Mouse (Mus musculus): Measurements from ENCODE around the gene Plekhg1. TPM values are rescaled to one million over a fixed set of nuclear protein-coding genes. Genes with fewer than 3 reads are reported as not detected.

Gene Plekhg1
- total and polyA plus RNA-seq, 3 experiments: 3.6 to 11.0 (median 7.6) TPM

DNA sequence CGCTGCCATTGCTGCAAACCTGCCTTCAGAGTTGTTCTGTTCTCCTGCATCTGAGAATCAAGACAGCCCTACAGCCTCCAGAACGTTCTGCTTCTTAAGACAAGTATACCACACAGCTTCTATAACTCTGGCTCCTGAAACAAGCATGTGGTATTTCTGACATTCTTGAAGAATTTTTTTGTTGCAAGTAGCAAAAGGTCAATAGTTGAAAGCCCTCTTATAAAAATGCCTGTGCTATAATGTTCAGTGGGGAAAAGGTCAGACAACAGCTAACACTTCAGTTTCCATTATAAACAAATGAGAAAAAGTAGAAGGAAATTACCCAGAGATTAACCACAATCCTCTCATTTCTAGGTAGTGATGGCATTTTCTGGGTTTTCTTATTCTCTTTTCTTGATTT, 34.2 kb downstream of the Plekhg1 start:
- peaks cover 4% of the 10 kb centered on the region for H3K36me3 ChIP-seq (ENCODE audit: control insufficient read depth, insufficient read depth, low read length)
- peaks cover 8% of the 10 kb centered on the region for H3K4me1 ChIP-seq (ENCODE audit: control insufficient read depth, insufficient read depth, low read length)
- DNase-seq: no peak
- no peaks in the 10 kb centered on the region for H3K27me3 ChIP-seq (ENCODE audit: control insufficient read depth, insufficient read depth, low read length)
- TF ChIP-seq POLR2A (IDR thresholded peaks at IDR 0.05; ENCODE audit: insufficient read depth, low read depth, low read length): no peak
- no peak for TF ChIP-seq EP300 (IDR thresholded peaks at IDR 0.05; ENCODE audit: insufficient read depth, low read depth, low read length)
- TF ChIP-seq CTCF (IDR thresholded peaks at IDR 0.05): no peak
- WGBS: 71% methylated on average over 2 of the region's 2 CpGs
- no peak overlapping the region for H3K9ac ChIP-seq (ENCODE audit: low read depth, low read length)
- H3K4me3 ChIP-seq: no peak overlapping the region
- no peaks in the 10 kb centered on the region for H3K79me2 ChIP-seq (replicated peaks; ENCODE audit: control insufficient read depth, insufficient read depth, low read length)
- intact Hi-C loops (cut with DNase I): no loop called here
- H3K27ac ChIP-seq: no peak overlapping the region

GRCm38 (mm10) chr10:3776761-3777160, 36.6 kb downstream of the Plekhg1 start:
- Histone ChIP-seq H3K9ac (ENCODE audit: low read depth, low read length) (no peak overlapping the region), H3K4me3 (no peak overlapping the region), H3K27me3 (ENCODE audit: control insufficient read depth, insufficient read depth, low read length) (no peaks in the 10 kb centered on the region), H3K36me3 (ENCODE audit: control insufficient read depth, insufficient read depth, low read length) (no peaks in the 10 kb centered on the region; the same call in 1 of the 2 replicates), H3K27ac (no peak overlapping the region), H3K4me1 (ENCODE audit: control insufficient read depth, insufficient read depth, low read length) (peaks cover 6% of the 10 kb centered on the region; the same call in 1 of the 2 replicates), H3K79me2 (replicated peaks; ENCODE audit: control insufficient read depth, insufficient read depth, low read length) (no peaks in the 10 kb centered on the region)
- intact Hi-C loops (cut with DNase I): no loop called here
- no peak for TF ChIP-seq CTCF (IDR thresholded peaks at IDR 0.05)
- TF ChIP-seq POLR2A (IDR thresholded peaks at IDR 0.05; ENCODE audit: insufficient read depth, low read depth, low read length): no peak
- no peak for TF ChIP-seq EP300 (IDR thresholded peaks at IDR 0.05; ENCODE audit: insufficient read depth, low read depth, low read length)
- 94% methylated on average over 2 of the region's 2 CpGs for WGBS
- no peak for DNase-seq

- Histone ChIP-seq H3K4me3 (no peak overlapping the region), H3K4me1 (ENCODE audit: control insufficient read depth, insufficient read depth, low read length) (peaks cover 11% of the 10 kb centered on the region), H3K36me3 (ENCODE audit: control insufficient read depth, insufficient read depth, low read length) (peaks cover 15% of the 10 kb centered on the region), H3K9ac (ENCODE audit: low read depth, low read length) (no peak overlapping the region), H3K79me2 (replicated peaks; ENCODE audit: control insufficient read depth, insufficient read depth, low read length) (no peaks in the 10 kb centered on the region), H3K27ac (peak overlapping the region; percentile 29), H3K27me3 (ENCODE audit: control insufficient read depth, insufficient read depth, low read length) (no peaks in the 10 kb centered on the region)
- intact Hi-C loops (cut with DNase I): loop anchor here (5.0 kb wide), 1 partner anchor 43 kb away; the partner anchor contains the start of gene Plekhg1
- WGBS: 38% methylated on average over 4 of the region's 4 CpGs
- DNase-seq: peak in 1 of 2 experiments; percentile 47
- TF ChIP-seq CTCF (IDR thresholded peaks at IDR 0.05): no peak
- no peak for TF ChIP-seq EP300 (IDR thresholded peaks at IDR 0.05; ENCODE audit: insufficient read depth, low read depth, low read length)
- TF ChIP-seq POLR2A (IDR thresholded peaks at IDR 0.05; ENCODE audit: insufficient read depth, low read depth, low read length): no peak
Observed at GRCm38 (mm10) chr10:3785362-3785761, 45.2 kb downstream of the Plekhg1 start.

GRCm38 (mm10) chr10:3786531-3786930, 46.4 kb downstream of the Plekhg1 start:
- Histone ChIP-seq H3K27ac (no peak overlapping the region), H3K9ac (ENCODE audit: low read depth, low read length) (no peak overlapping the region), H3K4me1 (ENCODE audit: control insufficient read depth, insufficient read depth, low read length) (peaks cover 11% of the 10 kb centered on the region), H3K27me3 (ENCODE audit: control insufficient read depth, insufficient read depth, low read length) (no peaks in the 10 kb centered on the region), H3K79me2 (replicated peaks; ENCODE audit: control insufficient read depth, insufficient read depth, low read length) (no peaks in the 10 kb centered on the region), H3K4me3 (no peak overlapping the region), H3K36me3 (ENCODE audit: control insufficient read depth, insufficient read depth, low read length) (peaks cover 15% of the 10 kb centered on the region)
- WGBS: 97% methylated on average over 4 of the region's 4 CpGs
- no peak for DNase-seq
- TF ChIP-seq POLR2A (IDR thresholded peaks at IDR 0.05; ENCODE audit: insufficient read depth, low read depth, low read length): no peak
- no peak for TF ChIP-seq EP300 (IDR thresholded peaks at IDR 0.05; ENCODE audit: insufficient read depth, low read depth, low read length)
- TF ChIP-seq CTCF (IDR thresholded peaks at IDR 0.05): no peak
- intact Hi-C loops (cut with DNase I): loop anchor here (5.0 kb wide), 1 partner anchor 44 kb away; the partner anchor contains the start of gene Plekhg1

GRCm38 (mm10) chr10:3787006-3787405, 46.8 kb downstream of the Plekhg1 start:
- no peak for DNase-seq
- Histone ChIP-seq H3K27me3 (ENCODE audit: control insufficient read depth, insufficient read depth, low read length) (no peaks in the 10 kb centered on the region), H3K9ac (ENCODE audit: low read depth, low read length) (no peak overlapping the region), H3K36me3 (ENCODE audit: control insufficient read depth, insufficient read depth, low read length) (peaks cover 15% of the 10 kb centered on the region), H3K27ac (no peak overlapping the region), H3K79me2 (replicated peaks; ENCODE audit: control insufficient read depth, insufficient read depth, low read length) (no peaks in the 10 kb centered on the region), H3K4me3 (no peak overlapping the region), H3K4me1 (ENCODE audit: control insufficient read depth, insufficient read depth, low read length) (peaks cover 9% of the 10 kb centered on the region)
- WGBS: 53% methylated on average over 5 of the region's 5 CpGs
- TF ChIP-seq EP300 (IDR thresholded peaks at IDR 0.05; ENCODE audit: insufficient read depth, low read depth, low read length) (no peak), CTCF (IDR thresholded peaks at IDR 0.05) (no peak), POLR2A (IDR thresholded peaks at IDR 0.05; ENCODE audit: insufficient read depth, low read depth, low read length) (no peak)
- intact Hi-C loops (cut with DNase I): loop anchor here (5.0 kb wide), 1 partner anchor 45 kb away; the partner anchor contains the start of gene Plekhg1

- H3K9ac ChIP-seq (ENCODE audit: low read depth, low read length): no peak overlapping the region
- H3K27ac ChIP-seq: no peak overlapping the region
- peaks cover 3% of the 10 kb centered on the region for H3K36me3 ChIP-seq (ENCODE audit: control insufficient read depth, insufficient read depth, low read length)
- DNase-seq: no peak
- TF ChIP-seq CTCF (IDR thresholded peaks at IDR 0.05) (no peak), POLR2A (IDR thresholded peaks at IDR 0.05; ENCODE audit: insufficient read depth, low read depth, low read length) (no peak), EP300 (IDR thresholded peaks at IDR 0.05; ENCODE audit: insufficient read depth, low read depth, low read length) (no peak)
- no peaks in the 10 kb centered on the region for H3K4me1 ChIP-seq (ENCODE audit: control insufficient read depth, insufficient read depth, low read length)
- WGBS: 89% methylated on average over 3 of the region's 3 CpGs
- H3K4me3 ChIP-seq: no peak overlapping the region
- no peaks in the 10 kb centered on the region for H3K27me3 ChIP-seq (ENCODE audit: control insufficient read depth, insufficient read depth, low read length)
- intact Hi-C loops (cut with DNase I): no loop called here
- peaks cover 2% of the 10 kb centered on the region; the same call in 1 of the 2 replicates for H3K79me2 ChIP-seq (replicated peaks; ENCODE audit: control insufficient read depth, insufficient read depth, low read length)
Observed at GRCm38 (mm10) chr10:3793825-3794224, 53.7 kb downstream of the Plekhg1 start.
